Mouse (Mus musculus) midbrain, embryonic 12.5 days (tissue): ENCODE measurements around the gene Il1rapl2. TPM values are rescaled to one million over a fixed set of nuclear protein-coding genes. Genes with fewer than 3 reads are reported as not detected.

Experiments used
- ATAC-seq: fragments of 200-750 bp; cut with Nextera tagmentation; 2 replicates; pipeline ENCODE4 v1.8.0; 2017; ENCODE audit warnings: low read depth, moderate TSS enrichment, moderate library complexity; ENCODE audit not compliant: low FRiP score
- H3K27ac ChIP-seq: fragments of 300-500 bp; sonication (generic); replicated peaks from 2 replicates; pipeline ENCODE4 v1.5.1; 2016; ENCODE audit warnings: mild to moderate bottlenecking
- H3K27me3 ChIP-seq: fragments of 300-500 bp; sonication (generic); 2 replicates; pipeline ENCODE4 v1.6.1; 2016; ENCODE audit warnings: mild to moderate bottlenecking
- H3K36me3 ChIP-seq: fragments of 300-500 bp; sonication (generic); 2 replicates; pipeline ENCODE4 v1.6.1; 2016
- H3K4me1 ChIP-seq: fragments of 300-500 bp; sonication (generic); 2 replicates; pipeline ENCODE4 v1.6.1; 2016
- H3K4me2 ChIP-seq: fragments of 300-500 bp; sonication (generic); replicated peaks from 2 replicates; pipeline ENCODE4 v1.6.1; 2016; ENCODE audit warnings: mild to moderate bottlenecking, moderate library complexity
- H3K4me3 ChIP-seq: fragments of 300-500 bp; sonication (generic); 2 replicates; pipeline ENCODE4 v1.5.1; 2016; ENCODE audit warnings: mild to moderate bottlenecking
- H3K9ac ChIP-seq: fragments of 300-500 bp; sonication (generic); replicated peaks from 2 replicates; pipeline ENCODE4 v1.6.1; 2016; ENCODE audit warnings: mild to moderate bottlenecking, moderate library complexity
- H3K9me3 ChIP-seq: fragments of 300-500 bp; sonication (generic); 2 replicates; pipeline ENCODE4 v1.6.1; 2016; ENCODE audit warnings: mild to moderate bottlenecking
- WGBS: fragments of 180-500 bp; shearing (Covaris S2); methylation state at CpG from one replicate; pipeline ENCODE4 v1.1.7; 2016; 5-methylcytosine and 5-hydroxymethylcytosine counted together
- polyA plus RNA-seq: library from polyadenylated mRNA; unstranded; fragments of >200 nt; fragmentation: Nextera tagmentation; extraction: Ambion mirVana; gene quantifications from 2 replicates; pipeline ENCODE4 v1.2.1, GENCODE M21; 2016

The Il1rapl2 gene
- polyA plus RNA-seq, 1 experiment from 2014 or later = 0.50 TPM

GRCm38 (mm10) chrX:137809526-137809925, 239.1 kb downstream of the Il1rapl2 start:
- no peak overlapping the region for H3K27ac ChIP-seq
- no peaks in the 10 kb centered on the region for H3K9me3 ChIP-seq
- H3K4me1 ChIP-seq = no peaks in the 10 kb centered on the region
- H3K36me3 ChIP-seq = no peaks in the 10 kb centered on the region
- WGBS = 70% methylated on average over 3 of the region's 3 CpGs
- H3K4me3 ChIP-seq = no peak overlapping the region
- ATAC-seq = no peak
- no peak overlapping the region for H3K4me2 ChIP-seq
- H3K9ac ChIP-seq = no peak overlapping the region
- no peaks in the 10 kb centered on the region for H3K27me3 ChIP-seq

GRCm38 (mm10) chrX:137812151-137812550, 241.7 kb downstream of the Il1rapl2 start:
- H3K27me3 ChIP-seq = no peaks in the 10 kb centered on the region
- WGBS = 79% methylated on average over 1 of the region's 1 CpGs
- H3K9ac ChIP-seq = no peak overlapping the region
- H3K9me3 ChIP-seq = no peaks in the 10 kb centered on the region
- ATAC-seq = no peak
- H3K4me2 ChIP-seq = no peak overlapping the region
- H3K4me1 ChIP-seq = no peaks in the 10 kb centered on the region
- H3K4me3 ChIP-seq = no peak overlapping the region
- H3K27ac ChIP-seq = no peak overlapping the region
- no peaks in the 10 kb centered on the region for H3K36me3 ChIP-seq

GRCm38 (mm10) chrX:137848936-137849335, 278.5 kb downstream of the Il1rapl2 start:
- H3K9ac ChIP-seq = no peak overlapping the region
- 68% methylated on average over 3 of the region's 3 CpGs for WGBS
- ATAC-seq = no peak

GRCm38 (mm10) chrX:137923490-137923889, 353.1 kb downstream of the Il1rapl2 start:
- H3K9ac ChIP-seq = no peak overlapping the region
- no peak for ATAC-seq
- no peaks in the 10 kb centered on the region for H3K4me1 ChIP-seq
- H3K27ac ChIP-seq = no peak overlapping the region
- H3K36me3 ChIP-seq = no peaks in the 10 kb centered on the region
- no peak overlapping the region for H3K4me2 ChIP-seq
- H3K27me3 ChIP-seq = no peaks in the 10 kb centered on the region
- H3K9me3 ChIP-seq = no peaks in the 10 kb centered on the region
- H3K4me3 ChIP-seq = no peak overlapping the region

More at GRCm38 (mm10) chrX:137848936-137849335, 278.5 kb downstream of the Il1rapl2 start:
- Histone ChIP-seq H3K9me3 (no peaks in the 10 kb centered on the region), H3K27me3 (no peaks in the 10 kb centered on the region), H3K36me3 (no peaks in the 10 kb centered on the region), H3K4me3 (no peak overlapping the region), H3K27ac (no peak overlapping the region), H3K4me1 (no peaks in the 10 kb centered on the region), H3K4me2 (no peak overlapping the region)

- Histone ChIP-seq H3K4me1 (no peaks in the 10 kb centered on the region), H3K4me3 (no peak overlapping the region), H3K36me3 (no peaks in the 10 kb centered on the region), H3K9ac (no peak overlapping the region), H3K27ac (no peak overlapping the region), H3K4me2 (no peak overlapping the region), H3K9me3 (no peaks in the 10 kb centered on the region), H3K27me3 (no peaks in the 10 kb centered on the region)
- ATAC-seq = no peak
- 66% methylated on average over 2 of the region's 2 CpGs for WGBS
These were observed 356.4 kb downstream of the Il1rapl2 start for GRCm38 (mm10) chrX:137926835-137927234.

GRCm38 (mm10) chrX:137947741-137948140, 377.3 kb downstream of the Il1rapl2 start:
- H3K36me3 ChIP-seq = no peaks in the 10 kb centered on the region
- 79% methylated on average over 1 of the region's 1 CpGs for WGBS
- no peak overlapping the region for H3K9ac ChIP-seq
- no peaks in the 10 kb centered on the region for H3K4me1 ChIP-seq
- no peak overlapping the region for H3K27ac ChIP-seq
- no peak overlapping the region for H3K4me3 ChIP-seq
- no peaks in the 10 kb centered on the region for H3K27me3 ChIP-seq
- no peak for ATAC-seq
- H3K4me2 ChIP-seq = no peak overlapping the region
- H3K9me3 ChIP-seq = no peaks in the 10 kb centered on the region

- no peak overlapping the region for H3K4me2 ChIP-seq
- no peak; the same call in 1 of the 2 replicates for ATAC-seq
- WGBS = 74% methylated on average over 5 of the region's 5 CpGs
- H3K36me3 ChIP-seq = no peaks in the 10 kb centered on the region
- no peaks in the 10 kb centered on the region for H3K4me1 ChIP-seq
- no peaks in the 10 kb centered on the region for H3K27me3 ChIP-seq
- H3K9ac ChIP-seq = no peak overlapping the region
- no peak overlapping the region for H3K4me3 ChIP-seq
- no peak overlapping the region for H3K27ac ChIP-seq
- H3K9me3 ChIP-seq = no peaks in the 10 kb centered on the region
These were observed 400.9 kb downstream of the Il1rapl2 start for GRCm38 (mm10) chrX:137971306-137971705.

GRCm38 (mm10) chrX:138043113-138043512, 472.7 kb downstream of the Il1rapl2 start:
- no peaks in the 10 kb centered on the region for H3K9me3 ChIP-seq
- no peaks in the 10 kb centered on the region for H3K36me3 ChIP-seq
- no peak overlapping the region for H3K4me2 ChIP-seq
- no peak overlapping the region for H3K4me3 ChIP-seq
- no peak overlapping the region for H3K9ac ChIP-seq
- peaks cover 5% of the 10 kb centered on the region for H3K27me3 ChIP-seq
- WGBS = 83% methylated on average over 3 of the region's 3 CpGs
- no peak overlapping the region for H3K27ac ChIP-seq
- H3K4me1 ChIP-seq = no peaks in the 10 kb centered on the region
- ATAC-seq = no peak

- H3K4me2 ChIP-seq = no peak overlapping the region
- no peak for ATAC-seq
- no peaks in the 10 kb centered on the region for H3K4me1 ChIP-seq
- no peaks in the 10 kb centered on the region for H3K36me3 ChIP-seq
- no peaks in the 10 kb centered on the region for H3K27me3 ChIP-seq
- WGBS = 72% methylated on average over 6 of the region's 6 CpGs
- H3K4me3 ChIP-seq = no peak overlapping the region
- no peak overlapping the region for H3K9ac ChIP-seq
- no peak overlapping the region for H3K27ac ChIP-seq
- H3K9me3 ChIP-seq = no peaks in the 10 kb centered on the region
These were observed 533.5 kb downstream of the Il1rapl2 start for GRCm38 (mm10) chrX:138103954-138104353.

GRCm38 (mm10) chrX:138104668-138105067, 534.3 kb downstream of the Il1rapl2 start:
- Histone ChIP-seq H3K36me3 (no peaks in the 10 kb centered on the region), H3K4me1 (no peaks in the 10 kb centered on the region), H3K27ac (no peak overlapping the region), H3K4me3 (no peak overlapping the region), H3K27me3 (no peaks in the 10 kb centered on the region), H3K9me3 (no peaks in the 10 kb centered on the region), H3K9ac (no peak overlapping the region), H3K4me2 (no peak overlapping the region)
- WGBS = 66% methylated on average over 3 of the region's 3 CpGs
- no peak for ATAC-seq

GRCm38 (mm10) chrX:138170146-138170545, 599.7 kb downstream of the Il1rapl2 start:
- Histone ChIP-seq H3K36me3 (no peaks in the 10 kb centered on the region), H3K27me3 (no peaks in the 10 kb centered on the region; the same call in 1 of the 2 replicates), H3K4me2 (no peak overlapping the region), H3K4me1 (no peaks in the 10 kb centered on the region), H3K27ac (no peak overlapping the region), H3K9me3 (no peaks in the 10 kb centered on the region), H3K4me3 (no peak overlapping the region), H3K9ac (no peak overlapping the region)
- 18% methylated on average over 3 of the region's 3 CpGs for WGBS
- peak; percentile 38; the same call in 1 of the 2 replicates for ATAC-seq

GRCm38 (mm10) chrX:138209480-138209879, 639.1 kb downstream of the Il1rapl2 start, which contains the start of gene Tex13a:
TSS of gene Tex13a (minus strand) at chrX:138209580.
- WGBS = 80% methylated on average over 3 of the region's 3 CpGs
- Histone ChIP-seq H3K27me3 (no peaks in the 10 kb centered on the region; the same call in 1 of the 2 replicates), H3K9ac (no peak within 1 kb of the TSS), H3K36me3 (no peaks in the 10 kb centered on the region), H3K9me3 (no peaks in the 10 kb centered on the region), H3K4me1 (no peaks in the 10 kb centered on the region), H3K4me2 (no peak within 1 kb of the TSS), H3K4me3 (no peak within 1 kb of the TSS), H3K27ac (no peak within 1 kb of the TSS)
- ATAC-seq = no peak

- H3K4me1 ChIP-seq = no peaks in the 10 kb centered on the region
- H3K4me2 ChIP-seq = no peak overlapping the region
- 77% methylated on average over 4 of the region's 4 CpGs for WGBS
- no peak overlapping the region for H3K9ac ChIP-seq
- H3K36me3 ChIP-seq = no peaks in the 10 kb centered on the region
- no peaks in the 10 kb centered on the region for H3K27me3 ChIP-seq
- H3K4me3 ChIP-seq = no peak overlapping the region
- no peak overlapping the region for H3K27ac ChIP-seq
- H3K9me3 ChIP-seq = no peaks in the 10 kb centered on the region
- ATAC-seq = no peak
These were observed 664.2 kb downstream of the Il1rapl2 start for GRCm38 (mm10) chrX:138234626-138235025.
